Mouse (Mus musculus) spleen, postnatal 36 days (tissue): ENCODE results near the gene Gm42906.

Experiments used
- DNase-seq, 2 experiments: peaks; one replicate each; pipeline ENCODE4 v3.0.0; 2022; ENCODE audit warnings: low spot score in 2 of 2, mixed read lengths in 1 of 2

Gene Gm42906

DNA sequence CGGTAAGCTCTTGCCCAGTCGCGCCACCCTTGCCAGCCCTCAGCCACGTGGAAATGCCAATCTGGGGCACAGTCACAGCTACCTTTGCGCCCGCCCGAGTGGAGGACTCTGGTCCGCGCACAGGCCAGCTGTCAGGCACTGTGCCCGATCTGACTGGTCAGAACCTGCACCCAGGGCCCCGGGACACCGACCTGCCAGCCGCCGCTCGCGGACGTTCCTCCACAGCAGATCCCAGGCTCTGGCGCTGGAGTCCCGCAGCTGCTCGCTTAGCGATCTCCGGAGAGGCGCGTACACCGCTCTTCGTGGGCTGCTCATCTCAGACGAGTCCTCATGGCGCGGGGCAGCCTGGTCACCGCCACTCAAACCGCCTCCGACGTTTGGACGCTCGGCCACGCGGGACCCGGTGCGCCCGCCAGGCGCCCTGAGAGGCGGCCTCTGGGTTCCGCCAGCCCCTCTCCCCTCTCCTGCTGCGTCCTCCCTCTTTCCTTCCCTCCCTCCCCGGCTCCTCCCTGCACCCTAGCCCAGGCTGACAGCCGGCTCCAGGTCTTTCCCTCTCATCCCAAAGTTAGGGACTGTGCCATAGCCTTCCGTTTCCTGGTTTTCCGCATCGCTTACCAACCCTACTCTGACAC, 194.4 kb downstream of the Gm42906 start, which contains the start of gene Stard13:
Gene Stard13, minus strand, starts transcription at position 437 of the 632 bp plus-strand sequence.
- no peak for DNase-seq

- no peak for DNase-seq
Observed at GRCm38 (mm10) chr5:151232576-151233299, 195.2 kb downstream of the Gm42906 start.

DNA sequence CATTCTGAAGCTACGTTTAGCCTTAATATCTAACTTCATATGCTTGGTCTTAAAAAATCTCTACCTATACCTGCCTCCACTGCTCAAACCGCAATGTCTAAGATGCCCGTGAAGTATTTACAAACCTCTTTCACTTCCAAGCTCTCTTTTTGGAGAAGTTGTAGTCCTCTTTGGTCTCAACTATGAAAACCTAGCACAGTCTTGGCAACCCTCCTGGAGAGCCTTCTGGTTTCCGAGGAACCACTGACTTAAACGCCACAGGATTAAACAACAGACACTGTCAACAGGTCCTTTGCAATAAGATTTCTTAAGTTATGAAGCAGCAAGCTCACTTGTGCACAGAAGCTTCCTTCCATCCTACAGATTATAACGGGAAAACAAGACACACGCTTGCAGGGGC, 196.1 kb downstream of the Gm42906 start:
- DNase-seq = no peak

- DNase-seq = no peak
Observed at GRCm38 (mm10) chr5:151231411-151231810, 196.6 kb downstream of the Gm42906 start.

GRCm38 (mm10) chr5:151230427-151230826, 197.5 kb downstream of the Gm42906 start:
- DNase-seq = no peak

GRCm38 (mm10) chr5:151228367-151229005, 199.5 kb downstream of the Gm42906 start:
- DNase-seq = no peak

- no peak for DNase-seq
Observed at GRCm38 (mm10) chr5:151223696-151224366, 204.1 kb downstream of the Gm42906 start.

GRCm38 (mm10) chr5:151222791-151223190, 205.2 kb downstream of the Gm42906 start:
- DNase-seq = no peak

DNA sequence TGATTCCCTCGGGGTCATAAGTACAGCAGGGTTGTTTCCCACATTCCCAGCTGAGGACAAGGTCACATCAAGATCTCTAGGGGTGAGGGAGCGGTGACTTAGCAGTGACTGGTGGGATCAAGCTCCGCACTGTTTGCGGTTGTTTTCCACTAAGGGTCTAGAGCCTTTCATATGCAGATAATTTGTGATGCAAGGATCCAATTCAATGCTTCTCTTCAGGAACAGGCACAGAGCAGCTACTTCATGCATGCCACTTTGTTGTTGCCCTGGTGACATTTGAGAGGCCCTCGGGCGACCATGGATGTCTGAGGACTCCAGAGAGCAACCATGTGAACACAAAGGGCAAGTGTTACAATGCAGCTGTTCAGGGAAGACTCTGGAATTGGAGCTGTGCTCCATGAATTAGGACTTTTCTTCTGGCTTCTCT, 209.3 kb downstream of the Gm42906 start:
- no peak for DNase-seq

GRCm38 (mm10) chr5:151213097-151213496, 214.9 kb downstream of the Gm42906 start:
- DNase-seq = no peak

GRCm38 (mm10) chr5:151210869-151211268, 217.1 kb downstream of the Gm42906 start:
- no peak for DNase-seq

GRCm38 (mm10) chr5:151210060-151210459, 217.9 kb downstream of the Gm42906 start:
- no peak for DNase-seq

DNA sequence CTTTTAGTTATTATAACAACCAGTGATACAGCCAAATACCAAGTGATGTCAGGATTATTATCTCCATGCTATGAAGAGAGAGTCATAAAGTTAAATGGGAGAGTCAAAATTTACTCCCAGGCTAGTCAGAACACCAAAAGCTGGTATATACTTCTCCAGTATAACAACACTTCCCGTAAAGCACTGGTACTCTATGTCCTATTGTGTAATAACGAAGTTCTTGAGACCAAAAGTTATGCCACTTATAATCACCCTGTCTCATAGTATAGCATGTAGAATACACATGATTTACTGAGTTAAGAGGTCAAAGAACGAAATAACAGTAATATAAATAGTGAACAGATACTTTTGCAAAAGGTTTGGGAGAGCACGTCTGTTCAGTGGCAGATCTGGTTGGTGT, 222.9 kb downstream of the Gm42906 start:
- DNase-seq = no peak

DNA sequence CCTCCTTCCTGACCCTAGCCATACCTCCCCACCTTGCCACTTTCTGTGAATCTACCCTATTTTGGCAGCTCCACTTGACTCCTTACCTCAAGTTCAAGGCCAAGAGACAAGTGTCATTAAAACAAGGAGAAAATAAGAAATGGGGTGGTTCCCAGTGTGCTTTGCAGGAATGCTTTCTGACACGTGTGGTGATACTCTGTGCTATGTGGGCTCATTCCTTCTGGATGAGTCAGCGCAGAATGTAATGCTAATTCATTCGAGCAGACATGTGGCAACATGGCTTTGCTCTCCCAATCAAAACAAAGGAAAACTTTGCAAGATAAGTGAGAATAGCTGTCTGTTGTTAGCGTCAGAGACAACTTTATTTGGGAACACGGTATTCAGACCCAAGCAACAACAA, 225.0 kb downstream of the Gm42906 start:
- no peak for DNase-seq

GRCm38 (mm10) chr5:151201220-151201619, 226.7 kb downstream of the Gm42906 start:
- no peak for DNase-seq

DNA sequence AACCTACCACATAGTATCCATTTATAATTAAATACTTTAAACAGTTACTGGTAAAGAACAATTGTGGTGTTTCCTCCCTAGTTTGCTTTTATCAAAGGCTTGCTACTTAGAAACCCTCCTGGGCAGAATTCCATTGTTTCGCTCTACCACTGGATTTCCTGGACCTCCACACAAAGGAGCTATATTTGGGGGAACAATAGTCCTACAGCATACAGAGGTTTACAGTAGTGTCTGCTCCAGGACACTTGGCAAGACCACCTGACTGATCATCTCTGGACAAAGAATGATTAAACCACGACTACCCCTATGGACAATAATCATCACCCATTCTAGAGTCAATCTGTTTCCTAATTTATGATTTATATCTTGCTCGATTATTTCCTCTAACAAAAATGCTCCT, 228.7 kb downstream of the Gm42906 start:
- no peak for DNase-seq

DNA sequence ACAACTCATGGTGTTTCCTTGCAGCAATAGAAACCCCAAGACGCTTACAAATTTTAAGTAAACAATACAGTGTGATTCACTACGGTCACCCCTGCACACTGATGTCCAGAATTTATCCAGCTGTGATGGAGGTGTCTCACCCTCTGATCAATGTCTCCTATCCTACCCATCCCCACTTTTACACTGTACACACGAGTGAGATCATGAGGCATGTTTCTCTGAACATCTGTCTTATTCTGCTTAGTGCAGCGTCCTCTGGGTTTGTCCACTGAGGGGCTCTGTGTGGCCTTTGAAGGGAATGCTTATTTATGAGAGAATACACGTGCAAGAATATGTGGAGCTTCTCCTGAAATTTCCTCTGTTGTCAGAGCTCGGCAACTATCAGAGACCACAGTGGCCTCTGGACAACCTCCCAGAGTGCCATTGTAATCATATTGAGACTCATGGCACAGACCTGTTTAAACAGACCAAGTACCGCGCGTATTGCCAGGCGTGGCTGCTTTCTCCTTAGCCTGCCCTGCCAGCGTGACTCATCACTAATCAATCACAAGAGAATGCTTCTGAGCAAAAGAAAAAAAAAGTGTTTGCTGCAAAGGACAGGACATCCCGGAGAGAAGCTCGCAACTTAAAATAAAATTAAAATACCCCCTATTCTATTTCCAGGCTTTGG, 231.2 kb downstream of the Gm42906 start:
- DNase-seq = no peak

DNA sequence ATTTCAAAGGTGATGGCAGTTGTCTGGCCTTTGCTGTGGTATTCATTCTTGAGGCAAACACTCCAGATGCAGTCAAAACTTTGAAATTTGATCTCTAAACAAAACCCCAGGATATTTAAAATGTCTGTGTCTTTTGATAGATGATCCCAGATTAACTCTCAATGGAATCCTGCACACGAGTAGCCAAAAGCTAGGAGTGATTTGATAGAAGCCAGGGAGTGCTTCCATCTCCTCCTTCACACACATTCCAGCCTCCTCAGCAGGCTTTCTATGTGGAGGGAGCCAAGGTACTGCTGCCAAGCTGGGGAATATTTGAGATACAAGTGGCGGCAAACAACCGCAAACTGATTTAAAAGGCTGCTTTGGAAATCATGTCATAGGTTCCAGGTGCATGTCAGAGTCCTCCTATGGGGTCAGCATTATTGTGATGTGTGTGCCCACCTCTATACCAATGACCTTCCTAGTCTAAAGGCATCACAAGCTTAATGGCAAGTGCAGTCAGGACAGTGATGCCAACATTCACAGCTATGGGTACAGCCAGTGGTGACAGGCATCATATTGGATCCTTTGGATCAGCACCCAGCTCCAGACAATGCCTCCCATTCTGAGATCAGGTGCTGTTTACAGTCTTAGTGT, 234.0 kb downstream of the Gm42906 start:
- DNase-seq = no peak

DNA sequence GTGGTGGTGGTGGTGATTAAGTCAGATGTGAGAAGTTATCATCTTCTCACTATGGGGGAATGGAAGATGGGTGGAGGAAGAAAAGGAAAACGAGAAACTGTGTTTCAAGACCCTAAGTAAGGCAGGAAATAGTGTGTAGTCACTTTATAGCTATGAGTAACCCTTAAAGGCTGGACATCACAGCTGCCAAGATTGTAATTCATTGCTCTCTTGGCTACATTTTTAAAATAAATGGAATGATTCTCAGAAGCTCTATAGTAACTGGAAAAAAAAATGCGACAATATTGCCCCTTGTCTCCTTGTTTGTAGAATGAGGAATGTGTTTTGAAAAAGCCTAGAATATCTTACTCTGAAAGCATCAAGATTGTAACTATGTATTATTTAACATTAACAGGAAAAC, 235.7 kb downstream of the Gm42906 start:
- DNase-seq = no peak

DNA sequence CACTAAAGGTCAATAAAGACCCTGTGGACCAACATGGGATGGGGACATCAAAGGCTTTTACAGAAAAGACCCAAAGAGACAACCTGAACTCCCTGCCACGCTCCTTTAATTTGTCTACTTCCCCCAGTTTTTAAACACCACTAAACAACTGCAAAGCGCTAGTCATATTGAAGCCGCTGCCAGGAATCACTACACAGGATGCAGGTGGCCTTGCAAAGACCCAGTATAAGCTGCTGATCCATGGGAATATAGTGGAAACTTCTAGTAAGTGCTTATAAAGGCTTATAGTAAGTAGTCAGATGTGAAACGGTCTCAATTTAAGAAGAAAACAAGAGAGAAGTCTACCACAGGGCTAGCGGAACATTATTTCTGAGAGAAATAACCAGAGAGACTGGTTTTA, 237.2 kb downstream of the Gm42906 start:
- no peak for DNase-seq

DNA sequence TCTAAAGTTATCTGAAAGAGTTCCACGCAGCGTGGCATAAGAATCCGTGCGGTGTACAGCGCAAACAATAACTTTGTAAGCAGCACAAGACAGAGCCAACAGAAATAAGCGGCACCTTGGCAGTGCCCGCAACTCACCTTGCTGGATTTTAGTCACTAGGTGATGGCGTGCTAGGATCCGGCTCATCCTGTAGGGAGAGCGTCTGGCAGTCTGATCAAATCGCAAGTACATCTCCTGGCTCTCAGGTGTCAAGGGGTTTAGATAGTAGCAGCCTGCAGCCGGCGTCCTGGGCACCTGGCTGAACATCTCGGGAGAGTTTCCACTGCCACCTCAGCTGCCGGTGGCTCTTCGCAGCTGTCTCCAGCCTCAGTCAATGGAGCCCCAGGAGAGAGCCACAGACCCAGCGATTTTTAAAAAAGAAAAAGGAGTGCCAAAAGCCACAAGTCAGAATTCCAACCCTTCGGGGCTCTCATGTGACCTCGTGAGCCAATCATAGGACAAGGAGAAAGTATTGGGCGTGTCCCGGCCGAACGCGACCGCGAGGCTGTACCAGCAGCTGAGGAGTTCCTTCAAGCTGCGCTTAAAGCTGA, 238.1 kb downstream of the Gm42906 start:
- peak in 1 of 2 experiments; percentile 2 for DNase-seq
